ENCODE assay signal across 9 mouse cellular contexts in the genomic region with DNA sequence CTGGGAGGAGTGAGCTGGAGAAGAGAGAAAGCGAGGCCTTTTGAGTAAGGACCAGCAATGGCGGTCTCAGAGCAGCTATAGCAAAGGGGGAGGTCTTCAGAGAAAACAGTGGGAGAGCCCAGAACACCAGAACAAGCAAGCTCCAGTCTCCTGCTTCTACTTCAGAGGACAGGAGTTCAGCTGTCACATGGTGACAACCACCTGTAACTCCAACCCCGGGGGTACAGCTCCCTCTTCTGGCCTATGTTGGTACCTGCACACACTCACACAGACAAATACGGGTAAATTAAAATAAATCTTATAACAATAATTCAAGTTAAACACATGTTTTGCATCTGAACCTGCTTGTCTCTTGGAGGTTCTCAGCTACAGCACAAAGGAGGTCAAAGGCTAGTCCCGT. TPM values are rescaled to one million over a fixed set of nuclear protein-coding genes. Genes with fewer than 3 reads are reported as not detected.
A peak's percentile ranks its signal among the peaks of the same experiment; 100 is the strongest.
DNase-seq lines count a peak whose midpoint lies in the region; ATAC-seq lines count a peak whose summit lies in the region.
"Had no signal": no experiment of that assay in that cellular context is flagged by ENCODE, and none has a peak within 500 bp of the region (broad histone marks: within the 10 kb centered on the region; RNA-seq: fewer than 3 reads in every experiment).

No protein-coding gene starts in this region.

- ATAC-seq in forebrain, embryonic 15.5 days (replicated peaks), result no peak
- peak; percentile 77 for ATAC-seq in erythroblast, adult 5-6 weeks (replicated peaks; ENCODE audit: low FRiP score, poor library complexity, severe bottlenecking)
- no peak for ATAC-seq in neural tube, embryonic 11.5 days (ENCODE audit: insufficient read depth, low FRiP score, low TSS enrichment)

- no peak overlapping the region for H3K27ac ChIP-seq in forebrain, embryonic 10.5 days
- no peak overlapping the region for H3K27ac ChIP-seq in forebrain, embryonic 15.5 days (replicated peaks)
- H3K27ac ChIP-seq in neural tube, embryonic 11.5 days (ENCODE audit: low read depth, low read length), result no peak overlapping the region
- H3K27ac ChIP-seq: limb, embryonic 12.5 days had no signal

- no peaks in the 10 kb centered on the region for H3K4me1 ChIP-seq in forebrain, embryonic 10.5 days
- no peaks in the 10 kb centered on the region for H3K4me1 ChIP-seq in forebrain, embryonic 15.5 days
- H3K4me1 ChIP-seq in neural tube, embryonic 11.5 days (ENCODE audit: control insufficient read depth, insufficient read depth, low read length), result no peaks in the 10 kb centered on the region

- no peak overlapping the region for H3K4me2 ChIP-seq in forebrain, embryonic 15.5 days (replicated peaks)
- no peak overlapping the region for H3K4me2 ChIP-seq in neural tube, embryonic 11.5 days (ENCODE audit: low read depth)
- H3K4me2 ChIP-seq: limb, embryonic 12.5 days had no signal

- no peak overlapping the region for H3K4me3 ChIP-seq in forebrain, embryonic 10.5 days
- H3K4me3 ChIP-seq in forebrain, embryonic 15.5 days, result no peak overlapping the region
- H3K4me3 ChIP-seq in neural tube, embryonic 11.5 days (ENCODE audit: low read depth, low read length), result no peak overlapping the region
- H3K4me3 ChIP-seq: limb, embryonic 12.5 days had no signal

- H3K36me3 ChIP-seq in forebrain, embryonic 10.5 days (replicated peaks), result no peaks in the 10 kb centered on the region
- no peaks in the 10 kb centered on the region for H3K36me3 ChIP-seq in forebrain, embryonic 15.5 days
- H3K36me3 ChIP-seq in neural tube, embryonic 11.5 days (ENCODE audit: control insufficient read depth, insufficient read depth, low read length), result no peaks in the 10 kb centered on the region
- H3K36me3 ChIP-seq: limb, embryonic 12.5 days had no signal

- peak; percentile 57 for DNase-seq in forebrain, embryonic 10.5 days (ENCODE audit: extremely low spot score, low spot score)
- DNase-seq in urinary bladder, postnatal 14 days (ENCODE audit: low spot score), result peak; percentile 22
- no peak for DNase-seq in urinary bladder, adult 2 months (ENCODE audit: low spot score)
- DNase-seq in kidney, postnatal 4 days, result peak; percentile 62 to 66
- DNase-seq in neural tube, embryonic 11.5 days (ENCODE audit: low spot score), result peak; percentile 28
- DNase-seq in left cerebral cortex, adult 11 months (ENCODE audit: low spot score), result no peak

- no peak overlapping the region for H3K9ac ChIP-seq in forebrain, embryonic 15.5 days (replicated peaks)
- H3K9ac ChIP-seq in neural tube, embryonic 11.5 days (ENCODE audit: low read length), result no peak overlapping the region
- H3K9ac ChIP-seq: limb, embryonic 12.5 days had no signal

- no peaks in the 10 kb centered on the region for H3K27me3 ChIP-seq in forebrain, embryonic 10.5 days (ENCODE audit: poor library complexity, severe bottlenecking)
- no peaks in the 10 kb centered on the region for H3K27me3 ChIP-seq in forebrain, embryonic 15.5 days
- no peaks in the 10 kb centered on the region for H3K27me3 ChIP-seq in neural tube, embryonic 11.5 days (ENCODE audit: control insufficient read depth, insufficient read depth, low read length)
- H3K27me3 ChIP-seq: limb, embryonic 12.5 days had no signal

- H3K9me3 ChIP-seq in forebrain, embryonic 10.5 days, result no peaks in the 10 kb centered on the region
- no peaks in the 10 kb centered on the region for H3K9me3 ChIP-seq in forebrain, embryonic 15.5 days
- H3K9me3 ChIP-seq in neural tube, embryonic 11.5 days (ENCODE audit: control insufficient read depth, low read length), result no peaks in the 10 kb centered on the region
- H3K9me3 ChIP-seq: limb, embryonic 12.5 days had no signal

- WGBS in forebrain, embryonic 10.5 days, result 25% methylated on average over 5 of the region's 5 CpGs
- whole genome bisulfite sequencing in forebrain, embryonic 15.5 days, result 19% methylated on average over 5 of the region's 5 CpGs
- 22% methylated on average over 5 of the region's 5 CpGs for WGBS in neural tube, embryonic 11.5 days

RNA-seq across cellular contexts. Expression of a gene that starts 29.8 kb away (rescaled TPM):
- not detected in 2 replicates for polyA plus RNA-seq in forebrain, embryonic 10.5 days (2016; fragmentation: Nextera tagmentation; extraction: Ambion mirVana)
- not detected in 2 replicates for polyA plus RNA-seq in forebrain, embryonic 15.5 days (2015; fragmentation: Nextera tagmentation; extraction: Ambion mirVana)
- polyA plus RNA-seq in urinary bladder, adult 2 months (2012; rRNA removed), result 0.50 and 0.66 TPM in 2 replicates
- not detected in 2 replicates for total RNA-seq in erythroblast, adult 5-6 weeks (2015; ENCODE audit: low replicate concordance)
- not detected in 2 replicates for total RNA-seq in erythroblast, adult 5-6 weeks (2017; ENCODE audit: low replicate concordance)
- not detected in 2 replicates for polyA plus RNA-seq in neural tube, embryonic 11.5 days (2014; fragmentation: Nextera tagmentation; extraction: Ambion mirVana)
- polyA plus RNA-seq: limb, embryonic 12.5 days had no signal

RNA-seq across cellular contexts. Expression of a gene that starts 38.1 kb away (rescaled TPM):
- 141 and 142 TPM in 2 replicates for polyA plus RNA-seq in forebrain, embryonic 10.5 days (2016; fragmentation: Nextera tagmentation; extraction: Ambion mirVana)
- 123 and 127 TPM in 2 replicates for polyA plus RNA-seq in forebrain, embryonic 15.5 days (2015; fragmentation: Nextera tagmentation; extraction: Ambion mirVana)
- polyA plus RNA-seq in urinary bladder, adult 2 months (2012; rRNA removed), result 166 and 214 TPM in 2 replicates
- 12.7 and 21.9 TPM in 2 replicates for total RNA-seq in erythroblast, adult 5-6 weeks (2015; ENCODE audit: low replicate concordance)
- total RNA-seq in erythroblast, adult 5-6 weeks (2017; ENCODE audit: low replicate concordance), result 10.6 and 27.0 TPM in 2 replicates
- 101 and 108 TPM in 2 replicates for polyA plus RNA-seq in neural tube, embryonic 11.5 days (2014; fragmentation: Nextera tagmentation; extraction: Ambion mirVana)

RNA-seq across cellular contexts. Expression of a gene that starts 49.8 kb away (rescaled TPM):
- polyA plus RNA-seq in forebrain, embryonic 10.5 days (2016; fragmentation: Nextera tagmentation; extraction: Ambion mirVana), result 71.5 and 74.8 TPM in 2 replicates
- 144 and 153 TPM in 2 replicates for polyA plus RNA-seq in forebrain, embryonic 15.5 days (2015; fragmentation: Nextera tagmentation; extraction: Ambion mirVana)
- 162 and 174 TPM in 2 replicates for polyA plus RNA-seq in urinary bladder, adult 2 months (2012; rRNA removed)
- total RNA-seq in erythroblast, adult 5-6 weeks (2015; ENCODE audit: low replicate concordance), result 21.3 and 40.5 TPM in 2 replicates
- total RNA-seq in erythroblast, adult 5-6 weeks (2017; ENCODE audit: low replicate concordance), result 22.3 and 26.8 TPM in 2 replicates
- polyA plus RNA-seq in neural tube, embryonic 11.5 days (2014; fragmentation: Nextera tagmentation; extraction: Ambion mirVana), result 95.1 and 98.5 TPM in 2 replicates

RNA-seq across cellular contexts. Expression of a gene that starts 50.4 kb away (rescaled TPM):
- polyA plus RNA-seq in forebrain, embryonic 10.5 days (2016; fragmentation: Nextera tagmentation; extraction: Ambion mirVana), result 10.7 and 12.7 TPM in 2 replicates
- polyA plus RNA-seq in forebrain, embryonic 15.5 days (2015; fragmentation: Nextera tagmentation; extraction: Ambion mirVana), result 13.6 and 16.0 TPM in 2 replicates
- 19.4 and 21.3 TPM in 2 replicates for polyA plus RNA-seq in urinary bladder, adult 2 months (2012; rRNA removed)
- total RNA-seq in erythroblast, adult 5-6 weeks (2015; ENCODE audit: low replicate concordance), result 0.42 TPM in 1 of 2 replicates, not detected in the other
- total RNA-seq in erythroblast, adult 5-6 weeks (2017; ENCODE audit: low replicate concordance), result 0.98 TPM in 1 of 2 replicates, not detected in the other
- polyA plus RNA-seq in neural tube, embryonic 11.5 days (2014; fragmentation: Nextera tagmentation; extraction: Ambion mirVana), result 9.3 and 9.7 TPM in 2 replicates

RNA-seq across cellular contexts. Expression of a gene that starts 52.9 kb away (rescaled TPM):
- polyA plus RNA-seq in forebrain, embryonic 10.5 days (2016; fragmentation: Nextera tagmentation; extraction: Ambion mirVana), result 4.8 and 5.0 TPM in 2 replicates
- 15.9 and 18.5 TPM in 2 replicates for polyA plus RNA-seq in forebrain, embryonic 15.5 days (2015; fragmentation: Nextera tagmentation; extraction: Ambion mirVana)
- 14.0 and 15.0 TPM in 2 replicates for polyA plus RNA-seq in urinary bladder, adult 2 months (2012; rRNA removed)
- total RNA-seq in erythroblast, adult 5-6 weeks (2015; ENCODE audit: low replicate concordance), result not detected in 2 replicates
- total RNA-seq in erythroblast, adult 5-6 weeks (2017; ENCODE audit: low replicate concordance), result not detected in 2 replicates
- polyA plus RNA-seq in neural tube, embryonic 11.5 days (2014; fragmentation: Nextera tagmentation; extraction: Ambion mirVana), result 8.6 and 9.1 TPM in 2 replicates

Comparison
In these comparisons a context has a peak if more than half of its experiments do, and no peak if none do; other contexts are left out.
1. DNase-seq: peak in forebrain, embryonic 10.5 days (single experiment), urinary bladder, postnatal 14 days (single experiment), kidney, postnatal 4 days (2 of 2) and neural tube, embryonic 11.5 days (single experiment); none in urinary bladder, adult 2 months (single experiment) and left cerebral cortex, adult 11 months (single experiment).